Mouse (Mus musculus) bone marrow, adult 2 months (tissue): ENCODE results near the gene Myo16.

ENCODE experiments used
- CTCF ChIP-seq: fragments of 200-500 bp; IDR thresholded peaks from 2 replicates; pipeline ENCODE4 v1.5.1; 2011; ENCODE audit warnings: low read length, control low read depth; ENCODE audit not compliant: control insufficient read depth, insufficient read depth
- POLR2A ChIP-seq: fragments of 200-500 bp; IDR thresholded peaks from 2 replicates; pipeline ENCODE4 v1.6.1; 2011; ENCODE audit warnings: low read depth, mild to moderate bottlenecking, control low read depth, low read length, borderline replicate concordance; ENCODE audit not compliant: control insufficient read depth

GRCm38 (mm10) chr8:10175976-10176375, 22.3 kb downstream of the Myo16 start:
- TF ChIP-seq POLR2A (no peak), CTCF (no peak)
